Mouse (Mus musculus) spleen, adult 2 months (tissue): ENCODE results near the gene Baz1b.

Source experiments
- CTCF ChIP-seq: fragments of 200-500 bp; IDR thresholded peaks from 2 replicates; pipeline ENCODE4 v1.5.1; 2011; ENCODE audit warnings: mild to moderate bottlenecking, inconsistent platforms; ENCODE audit not compliant: insufficient read depth, insufficient read length, insufficient replicate concordance; ENCODE audit errors: extremely low read depth
- POLR2A ChIP-seq: fragments of 200-500 bp; IDR thresholded peaks from 2 replicates; pipeline ENCODE4 v1.6.1; 2011; ENCODE audit warnings: low read depth, low read length, inconsistent platforms

- no peak for TF ChIP-seq POLR2A
- TF ChIP-seq CTCF, result no peak
Observed at GRCm38 (mm10) chr5:135233166-135233920, 46.3 kb downstream of the Baz1b start.
